Mouse (Mus musculus): Measurements from ENCODE around the gene Pkp2.
A peak's percentile ranks its signal among the peaks of the same experiment; 100 is the strongest.

Gene Pkp2

DNA sequence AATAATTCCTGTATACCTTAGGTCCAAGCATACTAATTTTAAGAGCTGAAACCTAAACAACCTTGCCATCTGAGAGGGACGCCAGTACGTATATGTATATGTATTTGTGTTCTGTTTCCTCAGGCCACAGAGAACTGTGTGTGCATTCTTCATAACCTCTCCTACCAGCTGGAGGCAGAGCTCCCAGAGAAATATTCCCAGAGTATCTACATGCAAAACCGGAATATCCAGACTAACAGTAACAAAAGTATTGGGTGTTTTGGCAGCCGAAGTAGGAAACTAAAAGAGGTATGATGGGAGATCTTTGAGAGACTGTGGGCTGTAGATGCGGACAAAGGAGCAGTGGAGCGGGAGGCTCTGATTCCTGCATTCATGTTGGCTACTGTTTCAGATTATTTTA is 48.4 kb downstream of the Pkp2 start:
- no peak for DNase-seq (ENCODE audit: low spot score)

DNA sequence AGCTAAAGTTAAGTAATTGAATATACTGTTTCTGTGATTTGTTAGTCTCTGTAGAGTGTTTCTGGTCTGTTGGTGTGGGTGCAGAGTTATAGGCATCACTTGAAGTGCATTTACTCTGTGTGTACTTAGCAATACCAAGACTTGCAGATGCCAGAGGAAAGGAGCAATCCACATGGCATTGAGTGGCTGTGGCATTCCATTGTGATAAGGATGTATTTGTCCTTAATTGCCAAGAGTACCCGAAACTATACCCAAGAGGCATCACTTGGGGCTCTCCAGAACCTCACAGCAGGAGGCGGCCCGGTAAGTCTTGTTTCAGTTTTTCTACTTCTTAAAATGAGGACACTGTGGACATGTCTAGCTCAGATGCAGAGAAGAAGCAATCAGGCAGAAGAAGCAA is 49.3 kb downstream of the Pkp2 start:
- DNase-seq (ENCODE audit: low spot score), result no peak

DNA sequence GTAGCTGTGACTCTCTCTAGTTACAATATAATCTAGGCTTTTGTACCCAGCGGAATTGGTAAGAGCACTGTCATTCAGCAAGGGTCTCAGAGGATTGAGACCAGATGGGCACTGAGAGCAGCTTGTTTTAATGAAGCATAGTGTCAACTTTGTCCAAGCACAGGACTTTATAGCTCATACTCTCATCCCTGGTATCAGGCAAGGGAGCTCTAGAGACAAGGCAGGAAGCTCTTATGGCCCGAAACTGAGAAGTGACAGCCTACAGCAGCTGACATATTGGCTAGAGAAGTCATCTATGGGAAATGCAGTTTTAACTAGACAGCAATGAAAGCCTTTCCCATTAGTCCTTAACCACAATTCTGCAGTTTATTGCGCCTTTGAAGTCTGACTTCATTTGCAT is 59.9 kb downstream of the Pkp2 start:
- no peak for DNase-seq (ENCODE audit: low spot score)

DNA sequence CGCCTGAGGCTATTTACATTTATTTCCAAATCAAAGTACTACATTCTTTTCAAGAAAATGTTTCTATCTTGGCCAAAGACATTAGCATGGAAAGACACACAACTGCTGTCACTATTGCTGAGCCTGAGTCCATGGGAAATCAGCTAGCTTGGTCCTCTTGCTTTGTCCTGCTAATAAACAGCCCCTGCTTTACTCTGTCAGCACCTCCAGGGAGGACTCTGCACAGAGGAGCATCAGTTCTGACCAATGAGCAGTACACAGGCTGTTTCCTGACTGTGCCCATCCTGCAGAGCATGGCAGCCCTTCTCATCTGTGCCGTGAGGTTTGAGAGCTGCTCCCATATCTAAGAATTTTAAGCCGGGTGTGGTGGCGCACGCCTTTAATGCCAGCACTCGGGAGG is 60.6 kb downstream of the Pkp2 start:
- DNase-seq (ENCODE audit: low spot score), result no peak

DNA sequence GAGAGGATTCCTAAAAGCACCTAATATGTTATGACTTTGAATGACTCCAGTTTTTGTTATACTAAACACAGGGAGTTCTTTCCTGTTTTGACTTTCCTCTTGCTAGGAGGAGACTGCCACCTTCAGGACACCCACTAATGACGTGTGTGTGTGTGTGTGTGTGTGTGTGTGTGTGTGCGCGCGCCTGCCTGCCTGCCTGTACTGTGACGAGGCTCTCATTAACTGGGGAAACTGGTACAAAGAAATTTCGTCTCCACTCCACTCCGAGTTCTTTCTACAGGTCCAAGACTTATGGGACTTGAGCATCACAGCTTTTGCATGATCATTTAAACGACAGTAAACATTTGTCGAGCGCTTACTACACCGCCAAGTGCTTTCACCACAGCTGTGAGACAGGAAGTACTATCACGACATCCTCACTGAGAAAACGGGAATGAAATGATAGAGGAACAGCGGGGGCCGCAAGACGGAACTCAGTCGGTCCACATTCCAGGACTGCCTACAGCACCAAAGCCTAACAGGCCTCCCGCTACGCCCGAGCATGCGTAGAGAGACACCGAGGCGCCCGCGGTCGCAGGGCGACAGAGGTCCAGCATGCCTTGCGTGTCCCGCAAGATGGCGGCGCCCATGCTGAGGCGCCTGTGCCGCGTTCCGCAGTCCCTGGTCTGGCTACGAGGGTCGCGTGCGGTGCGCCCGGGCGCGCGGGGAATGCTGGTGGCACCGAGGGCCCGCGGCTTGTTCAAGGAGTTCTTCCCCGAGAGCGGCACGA is 89.4 kb downstream of the Pkp2 start, which contains the start of gene Yars2:
Yars2 (plus strand) TSS at position 597 of the 769 bp plus-strand sequence.
- peak; percentile 81 for DNase-seq (ENCODE audit: low spot score)

DNA sequence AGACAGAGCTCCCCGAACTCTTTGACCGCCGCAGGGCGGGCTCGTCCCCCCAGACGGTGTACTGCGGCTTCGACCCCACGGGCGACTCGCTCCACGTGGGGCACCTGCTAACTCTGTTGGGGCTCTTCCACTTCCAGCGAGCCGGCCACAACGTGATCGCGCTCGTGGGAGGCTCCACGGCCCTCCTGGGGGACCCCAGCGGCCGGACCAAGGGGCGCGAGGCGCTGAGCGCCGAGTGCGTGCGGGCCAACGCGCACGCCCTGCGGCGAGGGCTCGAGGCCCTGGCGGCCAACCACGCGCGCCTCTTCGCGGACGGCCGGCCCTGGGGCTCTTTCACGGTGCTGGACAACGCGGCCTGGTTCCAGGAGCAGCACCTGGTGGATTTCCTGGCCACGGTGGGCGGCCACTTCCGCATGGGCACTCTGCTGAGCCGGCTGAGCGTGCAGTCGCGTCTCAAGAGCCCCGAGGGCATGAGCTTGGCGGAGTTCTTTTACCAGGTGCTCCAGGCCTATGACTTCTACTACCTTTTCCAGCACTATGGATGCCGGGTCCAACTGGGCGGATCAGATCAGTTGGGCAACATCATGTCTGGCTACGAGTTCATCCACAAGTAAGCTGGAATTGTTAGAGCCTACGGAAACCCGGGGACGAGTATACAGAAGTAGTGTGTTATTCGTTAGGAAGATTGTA is 90.2 kb downstream of the Pkp2 start:
- peak; percentile 22 for DNase-seq (ENCODE audit: low spot score)

DNA sequence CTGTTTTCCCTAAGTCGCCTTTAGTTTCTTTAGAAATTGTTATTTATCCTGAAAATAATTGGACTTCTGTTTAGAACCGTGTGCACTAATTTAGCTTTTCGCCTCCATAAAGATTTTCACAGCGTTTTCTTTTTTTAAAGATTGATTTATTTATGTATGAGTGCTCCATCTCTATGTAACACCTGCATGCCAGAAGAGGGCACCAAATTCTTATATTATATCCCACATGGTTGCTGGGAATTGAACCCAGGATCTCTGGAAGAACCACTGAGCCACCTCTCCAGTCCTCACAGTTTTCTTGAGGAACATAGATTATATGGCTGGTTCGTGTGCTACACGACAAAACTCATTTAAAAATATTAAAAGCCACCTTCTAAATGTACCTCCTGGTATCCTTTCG is 90.8 kb downstream of the Pkp2 start:
- DNase-seq (ENCODE audit: low spot score), result no peak

DNA sequence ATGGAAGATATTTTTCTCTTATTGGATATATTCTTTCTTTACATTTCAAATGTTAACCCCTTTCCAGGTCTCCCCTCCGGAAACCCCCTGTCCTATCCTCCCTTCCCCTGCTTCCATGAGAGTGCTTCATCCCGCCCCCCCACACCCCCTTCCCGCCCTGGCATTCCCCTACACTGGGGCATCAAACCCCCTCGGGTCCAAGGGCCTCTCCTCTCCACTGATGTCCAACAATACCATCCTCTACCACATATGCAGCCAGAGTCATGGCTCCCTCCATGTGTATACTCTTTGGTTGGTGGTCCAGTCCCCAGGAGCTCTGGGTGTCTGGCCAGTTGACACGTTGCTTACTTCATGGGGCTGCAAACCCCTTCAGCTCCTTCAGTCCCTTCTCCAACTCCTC is 98.2 kb downstream of the Pkp2 start:
- no peak for DNase-seq (ENCODE audit: low spot score)

All from ovary, postnatal 10 days (tissue).